Mouse (Mus musculus): Measurements from ENCODE around the gene Rgs13. TPM values are rescaled to one million over a fixed set of nuclear protein-coding genes. Genes with fewer than 3 reads are reported as not detected.

The Rgs13 gene
- not detected for polyA plus RNA-seq (2014; fragmentation: Illumina TruSeq; extraction: RNeasy Lipid Tissue Mini Kit (QIAGEN cat#74804); ENCODE audit: low read depth, low replicate concordance)

DNA sequence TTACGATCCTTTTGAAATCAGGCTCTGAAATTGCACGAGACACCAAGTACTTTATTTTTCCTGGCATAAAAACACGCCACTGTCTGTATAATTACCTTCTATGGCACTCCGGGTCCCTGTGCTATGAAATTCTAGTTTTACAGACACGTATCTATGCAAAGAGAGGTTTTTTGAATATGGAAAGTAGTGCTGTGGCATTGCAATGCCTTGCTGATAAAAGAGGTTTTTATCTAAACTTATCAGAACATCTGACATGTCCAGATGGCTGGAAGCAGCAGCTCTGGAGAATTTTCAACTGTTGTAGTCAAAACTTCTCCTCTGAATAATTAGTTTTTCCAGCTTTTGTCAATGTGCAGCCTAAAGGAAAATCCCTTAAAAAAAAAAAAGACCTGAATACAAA lies at the start of gene Rgs13:
Rgs13 (minus strand) TSS at position 207 of the 400 bp plus-strand sequence.

Other genes with a start within 250 kb of the Rgs13 start
- 49.6 TPM for gene Rgs2, start 173.2 kb downstream of the Rgs13 start, polyA plus RNA-seq (2014; fragmentation: Illumina TruSeq; extraction: RNeasy Lipid Tissue Mini Kit (QIAGEN cat#74804); ENCODE audit: low read depth, low replicate concordance)
- gene Rgs1, start 71.9 kb upstream of the Rgs13 start, polyA plus RNA-seq (2014; fragmentation: Illumina TruSeq; extraction: RNeasy Lipid Tissue Mini Kit (QIAGEN cat#74804); ENCODE audit: low read depth, low replicate concordance): 0.20 TPM